Mouse (Mus musculus) E14TG2a.4 (cell line): ENCODE data around the gene Extl2.

Source experiments
- CTCF ChIP-seq: conservative IDR thresholded peaks from 2 replicates; pipeline ENCODE4 v1.5.1; 2014; ENCODE audit warnings: low read length
- NANOG ChIP-seq: IDR thresholded peaks from 2 replicates; pipeline ENCODE4 v1.6.1; 2014; ENCODE audit warnings: borderline replicate concordance, low read length, mixed read lengths

- no peak for TF ChIP-seq CTCF
- TF ChIP-seq NANOG: no peak
These were observed 38.7 kb downstream of the Extl2 start for GRCm38 (mm10) chr3:116046000-116046399.
